ENCODE assay signal across 24 mouse cellular contexts in genomic region chr11:17916486-17916885, GRCm38 (mm10). TPM values are rescaled to one million over a fixed set of nuclear protein-coding genes. Genes with fewer than 3 reads are reported as not detected.
DNase-seq lines count a peak whose midpoint lies in the region; ATAC-seq lines count a peak whose summit lies in the region.
"Had no signal": no experiment of that assay in that cellular context is flagged by ENCODE, and none has a peak within 500 bp of the region (broad histone marks: within the 10 kb centered on the region; RNA-seq: fewer than 3 reads in every experiment).

No protein-coding gene starts in this region.

- H3K27me3 ChIP-seq in midbrain, embryonic 14.5 days (ENCODE audit: control insufficient read depth, insufficient read depth, low read length) = no peaks in the 10 kb centered on the region
- H3K27me3 ChIP-seq in hindbrain, embryonic 10.5 days (ENCODE audit: insufficient read depth, poor library complexity, severe bottlenecking) = no peaks in the 10 kb centered on the region
- H3K27me3 ChIP-seq: CH12.LX, Patski had no signal

- no peaks in the 10 kb centered on the region for H3K9me3 ChIP-seq in midbrain, embryonic 14.5 days (ENCODE audit: control insufficient read depth, low read length)
- H3K9me3 ChIP-seq in hindbrain, embryonic 10.5 days = no peaks in the 10 kb centered on the region
- H3K9me3 ChIP-seq: G1E had no signal

- no peaks in the 10 kb centered on the region for H3K4me1 ChIP-seq in midbrain, embryonic 14.5 days (ENCODE audit: control insufficient read depth, insufficient read depth, low read length)
- H3K4me1 ChIP-seq in hindbrain, embryonic 10.5 days (replicated peaks) = no peaks in the 10 kb centered on the region

- H3K4me2 ChIP-seq in midbrain, embryonic 14.5 days (ENCODE audit: low read length) = no peak overlapping the region

- DNase-seq in ES-CJ7 (ENCODE audit: low read depth, low spot score) = peak; percentile 58
- DNase-seq in R1 (ENCODE audit: low read depth, low spot score) = peak; percentile 63
- peak; percentile 38 for DNase-seq in ZHBTc4 (ENCODE audit: low read depth, low spot score)
- DNase-seq in midbrain, embryonic 14.5 days = no peak
- no peak for DNase-seq in hindbrain, embryonic 10.5 days (ENCODE audit: low spot score)
- DNase-seq in ovary, postnatal 10 days (ENCODE audit: low spot score) = no peak
- DNase-seq: adrenal gland, adult 2 months; adrenal gland, adult 8-10 months; adrenal gland, postnatal 10 days; adrenal gland, postnatal 14 days; adrenal gland, postnatal 25 days; adrenal gland, postnatal 36 days; B cell, adult 2 months; cerebellum, adult 11 months; cerebellum, adult 11-12 months; cerebellum, adult 18-20 months; cerebellum, adult 2 months; cerebellum, adult 8-10 months; cerebellum, adult 9-10 months had no signal

- no peak overlapping the region for H3K4me3 ChIP-seq in midbrain, embryonic 14.5 days (replicated peaks; ENCODE audit: low read depth, low read length)
- H3K4me3 ChIP-seq in hindbrain, embryonic 10.5 days = no peak overlapping the region

- no peak overlapping the region for H3K9ac ChIP-seq in midbrain, embryonic 14.5 days (replicated peaks; ENCODE audit: low read length)

- ATAC-seq in midbrain, embryonic 14.5 days (ENCODE audit: low FRiP score, low TSS enrichment) = no peak
- ATAC-seq: activated CD4-positive, CD25-positive, alpha-beta regulatory T cell, adult 4 months; CD4-positive, CD25-positive, alpha-beta regulatory T cell, adult 4 months; Patski had no signal

- 60% methylated on average over 1 of the region's 1 CpGs for WGBS in midbrain, embryonic 14.5 days
- WGBS in hindbrain, embryonic 10.5 days = 79% methylated on average over 1 of the region's 1 CpGs

- no peak overlapping the region for H3K27ac ChIP-seq in midbrain, embryonic 14.5 days (replicated peaks; ENCODE audit: low read depth, low read length)
- H3K27ac ChIP-seq in hindbrain, embryonic 10.5 days = no peak overlapping the region

- H3K36me3 ChIP-seq in midbrain, embryonic 14.5 days (ENCODE audit: control insufficient read depth, insufficient read depth, low read length) = no peaks in the 10 kb centered on the region
- H3K36me3 ChIP-seq in hindbrain, embryonic 10.5 days = no peaks in the 10 kb centered on the region
- H3K36me3 ChIP-seq: G1E had no signal

RNA-seq across cellular contexts. Expression of gene Etaa1, which starts 37.2 kb away (rescaled TPM):
- 9.3 and 10.4 TPM in 2 replicates for polyA plus RNA-seq in midbrain, embryonic 14.5 days (2014; fragmentation: Nextera tagmentation; extraction: Ambion mirVana)
- polyA plus RNA-seq in hindbrain, embryonic 10.5 days (2016; fragmentation: Nextera tagmentation; extraction: Ambion mirVana) = 11.8 and 14.3 TPM in 2 replicates

Comparison
In these comparisons a context has a peak if more than half of its experiments do, and no peak if none do; other contexts are left out.
1. DNase-seq: peak in ES-CJ7 (single experiment), R1 (single experiment) and ZHBTc4 (single experiment); none in midbrain, embryonic 14.5 days (single experiment), hindbrain, embryonic 10.5 days (single experiment) and ovary, postnatal 10 days (single experiment).